Mouse (Mus musculus) MEL (cell line): ENCODE data around the gene Duoxa2. TPM values are rescaled to one million over a fixed set of nuclear protein-coding genes. Genes with fewer than 3 reads are reported as not detected.

Source experiments
- DNase-seq: peaks from one replicate; pipeline ENCODE4 v3.0.0; 2011; ENCODE audit warnings: low read depth, low spot score
- H3K27ac ChIP-seq: 2 replicates; pipeline ENCODE4 v1.5.1; 2012; ENCODE audit warnings: low read depth, mild to moderate bottlenecking, control low read depth, low read length, moderate library complexity; ENCODE audit not compliant: control insufficient read depth
- H3K27me3 ChIP-seq, 2 experiments: fragments of 150-350 bp in 1 of 2; sonication (generic) in 1 of 2; 2 replicates each; pipeline ENCODE4 v1.6.1; 2012; ENCODE audit warnings: low read length in 2 of 2, mild to moderate bottlenecking in 2 of 2, improper control_type of control experiment in 1 of 2, moderate library complexity in 1 of 2; ENCODE audit not compliant: insufficient read depth in 2 of 2, control insufficient read depth in 1 of 2
- H3K36me3 ChIP-seq, 2 experiments: 2 replicates each; pipeline ENCODE4 v1.6.1; 2012 to 2014; ENCODE audit warnings: low read length in 2 of 2, improper control_type of control experiment in 1 of 2, inconsistent platforms in 1 of 2, mild to moderate bottlenecking in 1 of 2; ENCODE audit not compliant: insufficient read depth in 2 of 2, control insufficient read depth in 1 of 2
- H3K4me1 ChIP-seq, 2 experiments: fragments of 150-350 bp in 1 of 2; sonication (generic) in 1 of 2; 2 replicates each; pipeline ENCODE4 v1.6.1; 2012; ENCODE audit warnings: low read length in 2 of 2, improper control_type of control experiment in 1 of 2, mild to moderate bottlenecking in 1 of 2; ENCODE audit not compliant: insufficient read depth in 2 of 2, control insufficient read depth in 1 of 2
- H3K4me3 ChIP-seq, 2 experiments: fragments of 150-350 bp in 1 of 2; sonication (generic) in 1 of 2; 2 replicates each; pipeline ENCODE4 v1.5.1; 2012; ENCODE audit warnings: low read depth in 2 of 2, low read length in 2 of 2, mild to moderate bottlenecking in 2 of 2, moderate library complexity in 2 of 2, control low read depth in 1 of 2, improper control_type of control experiment in 1 of 2; ENCODE audit not compliant: control insufficient read depth in 1 of 2, insufficient read depth in 1 of 2
- H3K79me2 ChIP-seq: 2 replicates; pipeline ENCODE4 v1.6.1; 2012; ENCODE audit warnings: mild to moderate bottlenecking, low read length, moderate library complexity; ENCODE audit not compliant: control insufficient read depth, poor library complexity, insufficient read depth
- H3K9ac ChIP-seq: 2 replicates; pipeline ENCODE4 v1.6.1; 2012; ENCODE audit warnings: low read depth, mild to moderate bottlenecking, control low read depth, low read length, moderate library complexity; ENCODE audit not compliant: control insufficient read depth, poor library complexity, severe bottlenecking
- H3K9me3 ChIP-seq: fragments of 150-350 bp; sonication (generic); replicated peaks from 2 replicates; pipeline ENCODE4 v1.6.1; 2012; ENCODE audit warnings: mild to moderate bottlenecking, low read length, improper control_type of control experiment, moderate library complexity; ENCODE audit not compliant: insufficient read depth
- CHD1 ChIP-seq: IDR thresholded peaks from 2 replicates; pipeline ENCODE4 v1.6.1; 2012; ENCODE audit warnings: low read depth, mild to moderate bottlenecking, inconsistent platforms, low read length, improper control_type of control experiment
- CHD2 ChIP-seq: IDR thresholded peaks from 2 replicates; pipeline ENCODE4 v1.6.1; 2011; ENCODE audit warnings: low read length, improper control_type of control experiment
- EP300 ChIP-seq, 2 experiments: IDR thresholded peaks; 2 replicates each; pipeline ENCODE4 v1.6.1; 2011; ENCODE audit warnings: improper control_type of control experiment in 2 of 2, low read length in 2 of 2, low read depth in 1 of 2, mild to moderate bottlenecking in 1 of 2
- GABPA ChIP-seq: IDR thresholded peaks from 2 replicates; pipeline ENCODE4 v1.6.1; 2012; ENCODE audit warnings: low read depth, mild to moderate bottlenecking, inconsistent platforms, low read length, improper control_type of control experiment, moderate library complexity
- GATA1 ChIP-seq: IDR thresholded peaks from 2 replicates; pipeline ENCODE4 v1.6.1; 2011; ENCODE audit warnings: low read depth, low read length, improper control_type of control experiment
- HCFC1 ChIP-seq: IDR thresholded peaks from 2 replicates; pipeline ENCODE4 v1.6.1; 2012; ENCODE audit warnings: low read depth, mild to moderate bottlenecking, inconsistent platforms, low read length, improper control_type of control experiment, moderate library complexity
- JUND ChIP-seq: IDR thresholded peaks from 2 replicates; pipeline ENCODE4 v1.6.1; 2011; ENCODE audit warnings: low read depth, mild to moderate bottlenecking, improper control_type of control experiment, low read length
- KAT2A ChIP-seq: conservative IDR thresholded peaks from 2 replicates; pipeline ENCODE4 v1.6.1; 2012; ENCODE audit warnings: low read depth, low read length, improper control_type of control experiment, inconsistent platforms
- MAFK ChIP-seq: IDR thresholded peaks from 2 replicates; pipeline ENCODE4 v1.6.1; 2011; ENCODE audit warnings: low read depth, mild to moderate bottlenecking, low read length, improper control_type of control experiment, borderline replicate concordance
- MAX ChIP-seq: IDR thresholded peaks from 2 replicates; pipeline ENCODE4 v1.6.1; 2011; ENCODE audit warnings: low read length, improper control_type of control experiment
- MYB ChIP-seq: IDR thresholded peaks from 2 replicates; pipeline ENCODE4 v1.6.1; 2011; ENCODE audit warnings: mild to moderate bottlenecking, low read depth, low read length, improper control_type of control experiment
- NELFE ChIP-seq: IDR thresholded peaks from 2 replicates; pipeline ENCODE4 v1.6.1; 2011; ENCODE audit warnings: low read depth, low read length, improper control_type of control experiment
- NRF1 ChIP-seq: IDR thresholded peaks from 2 replicates; pipeline ENCODE4 v1.6.1; 2014; ENCODE audit warnings: low read depth, mild to moderate bottlenecking, inconsistent platforms, low read length, improper control_type of control experiment, moderate library complexity; ENCODE audit not compliant: poor library complexity, insufficient read depth, severe bottlenecking
- POLR2A ChIP-seq, 2 experiments: IDR thresholded peaks; 2 replicates each; pipeline ENCODE4 v1.6.1; 2011 to 2012; ENCODE audit warnings: low read length in 2 of 2, mild to moderate bottlenecking in 2 of 2, control low read depth in 1 of 2, improper control_type of control experiment in 1 of 2, low read depth in 1 of 2, moderate library complexity in 1 of 2; ENCODE audit not compliant: control insufficient read depth in 1 of 2, insufficient read depth in 1 of 2, poor library complexity in 1 of 2
- POLR2AphosphoS5 ChIP-seq: IDR thresholded peaks from 2 replicates; pipeline ENCODE4 v1.6.1; 2012; ENCODE audit warnings: low read depth, borderline replicate concordance, mild to moderate bottlenecking, inconsistent platforms, low read length, moderate library complexity, mixed read lengths
- RAD21 ChIP-seq: IDR thresholded peaks from 2 replicates; pipeline ENCODE4 v1.6.1; 2011; ENCODE audit warnings: mild to moderate bottlenecking, low read depth, low read length, improper control_type of control experiment
- RCOR1 ChIP-seq: IDR thresholded peaks from 2 replicates; pipeline ENCODE4 v1.6.1; 2012; ENCODE audit warnings: low read depth, mild to moderate bottlenecking, inconsistent platforms, low read length, improper control_type of control experiment
- SMC3 ChIP-seq: IDR thresholded peaks from 2 replicates; pipeline ENCODE4 v1.6.1; 2011; ENCODE audit warnings: low read depth, low read length, improper control_type of control experiment
- TBP ChIP-seq: IDR thresholded peaks from 2 replicates; pipeline ENCODE4 v1.8.0; 2011; ENCODE audit warnings: low read depth, low read length, improper control_type of control experiment
- TCF12 ChIP-seq: IDR thresholded peaks from 2 replicates; pipeline ENCODE4 v1.6.1; 2014; ENCODE audit warnings: low read depth, mild to moderate bottlenecking, inconsistent platforms, low read length, improper control_type of control experiment, moderate library complexity
- UBTF ChIP-seq: IDR thresholded peaks from 2 replicates; pipeline ENCODE4 v1.6.1; 2012; ENCODE audit warnings: low read depth, mild to moderate bottlenecking, inconsistent platforms, low read length, improper control_type of control experiment, moderate library complexity, borderline replicate concordance; ENCODE audit not compliant: insufficient read depth
- USF1 ChIP-seq: IDR thresholded peaks from 2 replicates; pipeline ENCODE4 v1.6.1; 2014; ENCODE audit warnings: low read depth, mild to moderate bottlenecking, inconsistent platforms, low read length, improper control_type of control experiment, moderate library complexity
- USF2 ChIP-seq, 2 experiments: IDR thresholded peaks; 2 replicates each; pipeline ENCODE4 v1.6.1; 2011 to 2012; ENCODE audit warnings: improper control_type of control experiment in 2 of 2, low read length in 2 of 2, borderline replicate concordance in 1 of 2, inconsistent platforms in 1 of 2, low read depth in 1 of 2, mild to moderate bottlenecking in 1 of 2; ENCODE audit not compliant: insufficient read depth in 1 of 2
- ZKSCAN1 ChIP-seq: IDR thresholded peaks from 2 replicates; pipeline ENCODE4 v1.6.1; 2012; ENCODE audit warnings: low read depth, mild to moderate bottlenecking, inconsistent platforms, low read length, improper control_type of control experiment, moderate library complexity
- ZMIZ1 ChIP-seq: IDR thresholded peaks from 2 replicates; pipeline ENCODE4 v1.6.1; 2012; ENCODE audit warnings: low read depth, mild to moderate bottlenecking, inconsistent platforms, low read length, improper control_type of control experiment, moderate library complexity
- ZNF384 ChIP-seq: IDR thresholded peaks from 2 replicates; pipeline ENCODE4 v1.6.1; 2012; ENCODE audit warnings: low read depth, mild to moderate bottlenecking, inconsistent platforms, low read length, improper control_type of control experiment
- polyA plus RNA-seq, 2 experiments: library from polyadenylated mRNA; stranded (reverse) in 1 of 2; unstranded in 1 of 2; fragments of >175 nt in 1 of 2; fragments of >200 nt in 1 of 2; gene quantifications; 2 replicates each; pipeline versions ENCODE4 v1.2.1 to v1.2.4; 2012; ENCODE audit warnings: low replicate concordance in 2 of 2, low read depth in 1 of 2; ENCODE audit not compliant: insufficient read length in 2 of 2, insufficient read depth in 1 of 2, missing spikeins in 1 of 2
- total RNA-seq: library from RNA; depleted of rRNA; stranded (reverse); fragments of 300-350 nt; gene quantifications from 2 replicates; pipeline ENCODE4 v1.2.3, GENCODE M21; 2012

Gene Duoxa2
- total and polyA plus RNA-seq, 3 experiments = not detected

GRCm38 (mm10) chr2:122305097-122305892, 6.6 kb downstream of the Duoxa2 start:
- H3K9me3 ChIP-seq = no peaks in the 10 kb centered on the region; the same call in 1 of the 2 replicates
- no peaks in the 10 kb centered on the region for H3K79me2 ChIP-seq
- no peak overlapping the region for H3K9ac ChIP-seq
- no peaks in the 10 kb centered on the region for H3K4me1 ChIP-seq
- H3K4me3 ChIP-seq = no peak overlapping the region
- no peaks in the 10 kb centered on the region for H3K36me3 ChIP-seq
- peaks cover 0 to 5% of the 10 kb centered on the region in 2 experiments; a peak in 3 of 4 replicates for H3K27me3 ChIP-seq
- TF ChIP-seq MYB (no peak), ZKSCAN1 (no peak), KAT2A (no peak), USF1 (no peak), ZNF384 (no peak), POLR2A (IDR thresholded peaks at IDR 0.05; ENCODE audit: control insufficient read depth in 1 of 2, insufficient read depth in 1 of 2, low read depth in 1 of 2, low read length in 2 of 2, poor library complexity in 1 of 2) (no peak), JUND (no peak), TBP (no peak), POLR2AphosphoS5 (no peak), NELFE (no peak), GABPA (no peak), MAX (no peak), RAD21 (no peak), NRF1 (no peak), HCFC1 (no peak), UBTF (no peak), GATA1 (no peak), RCOR1 (no peak), CHD1 (no peak)
- TF ChIP-seq, all 39 proteins: peak for 0
- H3K27ac ChIP-seq = no peak overlapping the region
- no peak for DNase-seq

GRCm38 (mm10) chr2:122306184-122306583, 7.5 kb downstream of the Duoxa2 start:
- TF ChIP-seq MAFK (no peak), USF2 (IDR thresholded peaks at IDR 0.05; ENCODE audit: borderline replicate concordance in 1 of 2, insufficient read depth in 1 of 2, low read depth in 1 of 2, low read length in 2 of 2) (no peak), USF1 (no peak), ZMIZ1 (no peak), TCF12 (no peak), CHD2 (no peak), SMC3 (no peak), EP300 (IDR thresholded peaks at IDR 0.05; ENCODE audit: low read depth in 1 of 2, low read length in 2 of 2) (no peak), JUND (no peak)
- H3K27ac ChIP-seq = no peak overlapping the region
- no peaks in the 10 kb centered on the region; the same call in 1 of the 2 replicates for H3K9me3 ChIP-seq
- DNase-seq = peak; percentile 18
- peaks cover 0 to 5% of the 10 kb centered on the region in 2 experiments; a peak in 3 of 4 replicates for H3K27me3 ChIP-seq
- H3K4me1 ChIP-seq = no peaks in the 10 kb centered on the region
- H3K4me3 ChIP-seq = no peak overlapping the region
- no peaks in the 10 kb centered on the region for H3K79me2 ChIP-seq
- no peaks in the 10 kb centered on the region for H3K36me3 ChIP-seq
- H3K9ac ChIP-seq = no peak overlapping the region
